ENCODE assay signal across 24 mouse cellular contexts in the genomic region with DNA sequence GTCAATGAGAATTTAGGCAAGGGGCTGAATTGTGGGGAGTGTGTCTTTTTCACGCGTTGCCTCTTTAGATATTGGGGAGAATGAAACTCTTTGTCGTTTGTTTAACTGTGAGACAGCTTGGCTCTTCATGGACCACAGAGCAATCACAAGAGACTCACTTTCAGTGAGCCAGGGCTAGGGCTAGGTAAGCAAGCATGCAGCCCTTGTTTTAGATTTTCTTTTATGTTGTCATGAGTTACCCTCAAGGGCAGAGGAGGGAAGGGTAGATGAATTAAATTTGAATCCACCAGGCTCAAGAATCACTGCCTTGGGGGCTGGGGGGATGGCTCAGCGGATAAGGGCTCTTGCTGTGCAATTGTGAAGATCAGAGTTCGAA. TPM values are rescaled to one million over a fixed set of nuclear protein-coding genes. Genes with fewer than 3 reads are reported as not detected.
A peak's percentile ranks its signal among the peaks of the same experiment; 100 is the strongest.
DNase-seq lines count a peak whose midpoint lies in the region; ATAC-seq and TF ChIP-seq lines count a peak whose summit lies in the region.
"Had no signal": no experiment of that assay in that cellular context is flagged by ENCODE, and none has a peak within 500 bp of the region (broad histone marks: within the 10 kb centered on the region; RNA-seq: fewer than 3 reads in every experiment).

No protein-coding gene starts in this region.

- no peak overlapping the region for H3K9ac ChIP-seq in neural tube, embryonic 13.5 days
- no peak overlapping the region for H3K9ac ChIP-seq in forebrain, embryonic 15.5 days (replicated peaks)
- H3K9ac ChIP-seq in hindbrain, postnatal 0 days (replicated peaks; ENCODE audit: low read length), result no peak overlapping the region
- H3K9ac ChIP-seq: embryonic facial prominence, embryonic 15.5 days; heart, embryonic 12.5 days; hindbrain, embryonic 15.5 days; liver, embryonic 12.5 days had no signal

- H3K27ac ChIP-seq in neural tube, embryonic 13.5 days (replicated peaks), result 0 out of 2 replicates have a peak overlapping the region, but pooled peaks have one; percentile 2
- peak overlapping the region; percentile 85 for H3K27ac ChIP-seq in forebrain, embryonic 15.5 days (replicated peaks)
- H3K27ac ChIP-seq in hindbrain, postnatal 0 days, result no peak overlapping the region
- H3K27ac ChIP-seq: embryonic facial prominence, embryonic 15.5 days; hindbrain, embryonic 15.5 days; layer of hippocampus, adult 2 months; liver, embryonic 12.5 days had no signal

- no peaks in the 10 kb centered on the region for H3K9me3 ChIP-seq in neural tube, embryonic 13.5 days
- no peaks in the 10 kb centered on the region for H3K9me3 ChIP-seq in forebrain, embryonic 15.5 days
- no peaks in the 10 kb centered on the region for H3K9me3 ChIP-seq in hindbrain, postnatal 0 days (ENCODE audit: low read length)
- H3K9me3 ChIP-seq: heart, embryonic 12.5 days; hindbrain, embryonic 15.5 days; liver, embryonic 12.5 days had no signal

- no peak for TF ChIP-seq CTCF in hindbrain, postnatal 0 days (IDR thresholded peaks at IDR 0.05; ENCODE audit: low read depth)

- no peaks in the 10 kb centered on the region for H3K27me3 ChIP-seq in neural tube, embryonic 13.5 days
- H3K27me3 ChIP-seq in forebrain, embryonic 15.5 days, result no peaks in the 10 kb centered on the region
- H3K27me3 ChIP-seq in hindbrain, postnatal 0 days (ENCODE audit: insufficient read depth, low read length), result no peaks in the 10 kb centered on the region
- H3K27me3 ChIP-seq: embryonic facial prominence, embryonic 15.5 days; heart, embryonic 12.5 days; hindbrain, embryonic 15.5 days had no signal

- H3K4me1 ChIP-seq in neural tube, embryonic 13.5 days (replicated peaks), result peaks cover 12% of the 10 kb centered on the region
- H3K4me1 ChIP-seq in forebrain, embryonic 15.5 days, result peaks cover 22% of the 10 kb centered on the region; the same call in 1 of the 2 replicates
- no peaks in the 10 kb centered on the region for H3K4me1 ChIP-seq in hindbrain, postnatal 0 days (ENCODE audit: insufficient read depth, low read length)
- H3K4me1 ChIP-seq: embryonic facial prominence, embryonic 15.5 days; heart, embryonic 12.5 days had no signal

- WGBS in neural tube, embryonic 13.5 days, result 42% methylated on average over 5 of the region's 5 CpGs
- WGBS in forebrain, embryonic 15.5 days, result 32% methylated on average over 5 of the region's 5 CpGs
- 40% methylated on average over 5 of the region's 5 CpGs for WGBS in hindbrain, postnatal 0 days

- no peak overlapping the region for H3K4me2 ChIP-seq in neural tube, embryonic 13.5 days
- H3K4me2 ChIP-seq in forebrain, embryonic 15.5 days (replicated peaks), result no peak overlapping the region
- no peak overlapping the region for H3K4me2 ChIP-seq in hindbrain, postnatal 0 days (ENCODE audit: low read depth, low read length)
- H3K4me2 ChIP-seq: embryonic facial prominence, embryonic 15.5 days; heart, embryonic 12.5 days; hindbrain, embryonic 15.5 days; liver, embryonic 12.5 days had no signal

- no peak for ATAC-seq in neural tube, embryonic 13.5 days (ENCODE audit: low read depth)
- peak; percentile 74 for ATAC-seq in forebrain, embryonic 15.5 days (replicated peaks)
- ATAC-seq in hindbrain, postnatal 0 days, result 0 out of 2 replicates have a peak, but pooled peaks have one; percentile 38
- ATAC-seq: intestine, embryonic 16.5 days; liver, embryonic 12.5 days had no signal

- H3K36me3 ChIP-seq in neural tube, embryonic 13.5 days, result no peaks in the 10 kb centered on the region
- no peaks in the 10 kb centered on the region for H3K36me3 ChIP-seq in forebrain, embryonic 15.5 days
- H3K36me3 ChIP-seq in hindbrain, postnatal 0 days (ENCODE audit: insufficient read depth, low read length), result no peaks in the 10 kb centered on the region
- H3K36me3 ChIP-seq: embryonic facial prominence, embryonic 15.5 days; heart, embryonic 12.5 days; hindbrain, embryonic 15.5 days had no signal

- peak; percentile 41 for DNase-seq in embryo, embryonic 10.5 days (ENCODE audit: low spot score)
- DNase-seq in embryo, embryonic 11 days, result no peak
- DNase-seq in neural tube, embryonic 10.5 days (ENCODE audit: extremely low spot score, low spot score), result no peak
- no peak for DNase-seq in hindbrain, postnatal 0 days (ENCODE audit: low spot score)
- DNase-seq in gastrocnemius, postnatal 10 days, result no peak
- no peak for DNase-seq in MN1 (ENCODE audit: low spot score)
- DNase-seq: cerebellum, adult 11-12 months; gastrocnemius, postnatal 14 days; heart, adult 18-20 months; heart, postnatal 10 days; kidney, adult 9 months; kidney, postnatal 14 days; layer of hippocampus, postnatal 36 days; lung, adult 18-20 months; right cerebral cortex, postnatal 25 days; thymus, postnatal 14 days had no signal

- no peak overlapping the region for H3K4me3 ChIP-seq in neural tube, embryonic 13.5 days
- no peak overlapping the region for H3K4me3 ChIP-seq in forebrain, embryonic 15.5 days
- no peak overlapping the region for H3K4me3 ChIP-seq in hindbrain, postnatal 0 days (ENCODE audit: low read length)
- H3K4me3 ChIP-seq: embryonic facial prominence, embryonic 15.5 days; heart, embryonic 12.5 days; hindbrain, embryonic 15.5 days; layer of hippocampus, adult 2 months; liver, embryonic 12.5 days had no signal

RNA-seq across cellular contexts. Expression of gene Apold1, which starts 19.0 kb away (rescaled TPM):
- polyA plus RNA-seq in neural tube, embryonic 13.5 days (2015; fragmentation: Nextera tagmentation; extraction: Ambion mirVana), result 3.0 and 4.6 TPM in 2 replicates
- 3.5 and 3.8 TPM in 2 replicates for polyA plus RNA-seq in forebrain, embryonic 15.5 days (2015; fragmentation: Nextera tagmentation; extraction: Ambion mirVana)
- total RNA-seq in hindbrain, postnatal 0 days (2014; rRNA removed), result 6.3 and 7.0 TPM in 2 replicates
- polyA plus RNA-seq in hindbrain, postnatal 0 days (2015; fragmentation: Nextera tagmentation; extraction: Ambion mirVana), result 4.2 and 4.8 TPM in 2 replicates
- 1 to 10 TPM; 3.7 to 5.2 TPM for total RNA-seq in gastrocnemius, postnatal 10 days (2021)

RNA-seq across cellular contexts. Expression of gene Cdkn1b, which starts 42.3 kb away (rescaled TPM):
- 21.7 and 24.1 TPM in 2 replicates for polyA plus RNA-seq in neural tube, embryonic 13.5 days (2015; fragmentation: Nextera tagmentation; extraction: Ambion mirVana)
- polyA plus RNA-seq in forebrain, embryonic 15.5 days (2015; fragmentation: Nextera tagmentation; extraction: Ambion mirVana), result 52.4 and 55.1 TPM in 2 replicates
- total RNA-seq in hindbrain, postnatal 0 days (2014; rRNA removed), result 33.2 and 44.7 TPM in 2 replicates
- 26.3 and 30.2 TPM in 2 replicates for polyA plus RNA-seq in hindbrain, postnatal 0 days (2015; fragmentation: Nextera tagmentation; extraction: Ambion mirVana)
- total RNA-seq in gastrocnemius, postnatal 10 days (2021), result 10 to 100 TPM; 47.0 to 51.8 TPM

RNA-seq across cellular contexts. Expression of gene Ddx47, which starts 48.9 kb away (rescaled TPM):
- 77.3 and 89.1 TPM in 2 replicates for polyA plus RNA-seq in neural tube, embryonic 13.5 days (2015; fragmentation: Nextera tagmentation; extraction: Ambion mirVana)
- polyA plus RNA-seq in forebrain, embryonic 15.5 days (2015; fragmentation: Nextera tagmentation; extraction: Ambion mirVana), result 89.0 and 91.8 TPM in 2 replicates
- total RNA-seq in hindbrain, postnatal 0 days (2014; rRNA removed), result 21.7 and 40.5 TPM in 2 replicates
- 60.5 TPM in 2 replicates for polyA plus RNA-seq in hindbrain, postnatal 0 days (2015; fragmentation: Nextera tagmentation; extraction: Ambion mirVana)
- total RNA-seq in gastrocnemius, postnatal 10 days (2021), result 10 to 100 TPM; 33.1 to 33.5 TPM
